Mouse (Mus musculus) myocyte (in vitro differentiated cells): ENCODE measurements around the gene Cdh15. TPM values are rescaled to one million over a fixed set of nuclear protein-coding genes. Genes with fewer than 3 reads are reported as not detected.

Experiments used
- H3K27me3 ChIP-seq: one replicate; pipeline ENCODE4 v1.6.1; 2011; ENCODE audit not compliant: control insufficient read depth, insufficient read depth, insufficient read length
- H3K36me3 ChIP-seq: one replicate; pipeline ENCODE4 v1.6.1; 2011; ENCODE audit not compliant: control insufficient read depth, insufficient read depth
- H3K4me2 ChIP-seq: one replicate; pipeline ENCODE4 v1.6.1; 2011; ENCODE audit warnings: low read depth, control low read depth
- H3K4me3 ChIP-seq: one replicate; pipeline ENCODE4 v1.5.1; 2011; ENCODE audit warnings: mild to moderate bottlenecking, control low read depth, moderate library complexity
- H3K79me2 ChIP-seq: one replicate; pipeline ENCODE4 v1.6.1; 2011; ENCODE audit not compliant: control insufficient read depth, insufficient read depth
- H3ac ChIP-seq: one replicate; pipeline ENCODE4 v1.6.1; 2011; ENCODE audit not compliant: control insufficient read depth, insufficient read length
- CEBPB ChIP-seq: IDR thresholded peaks from 2 replicates; pipeline ENCODE4 v1.6.1; 2011; ENCODE audit warnings: mild to moderate bottlenecking, moderate library complexity; ENCODE audit not compliant: poor library complexity, insufficient read depth, severe bottlenecking
- E2F4 ChIP-seq: IDR thresholded peaks from one replicate; pipeline ENCODE4 v1.6.1; 2011; ENCODE audit warnings: mild to moderate bottlenecking, control low read depth, moderate library complexity; ENCODE audit not compliant: insufficient read depth
- MAX ChIP-seq: IDR thresholded peaks from one replicate; pipeline ENCODE4 v1.6.1; 2011; ENCODE audit warnings: low read depth, mild to moderate bottlenecking, control low read depth
- MYOD1 ChIP-seq, 3 experiments: IDR thresholded peaks; one replicate each; pipeline ENCODE4 v1.6.1; 2011; ENCODE audit warnings: control low read depth in 2 of 3, low read depth in 2 of 3, mild to moderate bottlenecking in 2 of 3, moderate library complexity in 1 of 3; ENCODE audit not compliant: insufficient read length in 2 of 3, control insufficient read depth in 1 of 3
- MYOG ChIP-seq, 3 experiments: IDR thresholded peaks; one replicate each; pipeline ENCODE4 v1.6.1; 2011; ENCODE audit warnings: control low read depth in 2 of 3, low read depth in 2 of 3, mild to moderate bottlenecking in 2 of 3; ENCODE audit not compliant: insufficient read length in 2 of 3, control insufficient read depth in 1 of 3, insufficient read depth in 1 of 3
- POLR2A ChIP-seq: IDR thresholded peaks from one replicate; pipeline ENCODE4 v1.6.1; 2011; ENCODE audit warnings: low read depth, mild to moderate bottlenecking, control low read depth, moderate library complexity; ENCODE audit not compliant: insufficient read length
- POLR2AphosphoS2 ChIP-seq: IDR thresholded peaks from one replicate; pipeline ENCODE4 v1.6.1; 2011; ENCODE audit warnings: low read depth, control low read depth; ENCODE audit not compliant: insufficient read length
- REST ChIP-seq: IDR thresholded peaks from one replicate; pipeline ENCODE4 v1.6.1; 2011; ENCODE audit warnings: mild to moderate bottlenecking, control low read depth, moderate library complexity; ENCODE audit not compliant: insufficient read depth, insufficient read length
- SRF ChIP-seq: IDR thresholded peaks from one replicate; pipeline ENCODE4 v1.6.1; 2011; ENCODE audit warnings: low read depth; ENCODE audit not compliant: control insufficient read depth, insufficient read length
- TCF12 ChIP-seq: IDR thresholded peaks from one replicate; pipeline ENCODE4 v1.6.1; 2011; ENCODE audit warnings: mild to moderate bottlenecking, control low read depth; ENCODE audit not compliant: poor library complexity, insufficient read depth, severe bottlenecking
- TCF3 ChIP-seq: IDR thresholded peaks from one replicate; pipeline ENCODE4 v1.6.1; 2011; ENCODE audit warnings: low read depth, control low read depth; ENCODE audit not compliant: insufficient read length
- USF1 ChIP-seq: IDR thresholded peaks from one replicate; pipeline ENCODE4 v1.6.1; 2011; ENCODE audit warnings: low read depth, mild to moderate bottlenecking, control low read depth, moderate library complexity
- polyA plus RNA-seq: library from polyadenylated mRNA; unstranded; fragments of >200 nt; fragmentation: generic; extraction: Trizol; gene quantifications from one replicate; pipeline ENCODE4 v1.2.1, GENCODE M21; 2012; ENCODE audit warnings: missing spikeins

Cdh15 gene
- polyA plus RNA-seq = 401 TPM

DNA sequence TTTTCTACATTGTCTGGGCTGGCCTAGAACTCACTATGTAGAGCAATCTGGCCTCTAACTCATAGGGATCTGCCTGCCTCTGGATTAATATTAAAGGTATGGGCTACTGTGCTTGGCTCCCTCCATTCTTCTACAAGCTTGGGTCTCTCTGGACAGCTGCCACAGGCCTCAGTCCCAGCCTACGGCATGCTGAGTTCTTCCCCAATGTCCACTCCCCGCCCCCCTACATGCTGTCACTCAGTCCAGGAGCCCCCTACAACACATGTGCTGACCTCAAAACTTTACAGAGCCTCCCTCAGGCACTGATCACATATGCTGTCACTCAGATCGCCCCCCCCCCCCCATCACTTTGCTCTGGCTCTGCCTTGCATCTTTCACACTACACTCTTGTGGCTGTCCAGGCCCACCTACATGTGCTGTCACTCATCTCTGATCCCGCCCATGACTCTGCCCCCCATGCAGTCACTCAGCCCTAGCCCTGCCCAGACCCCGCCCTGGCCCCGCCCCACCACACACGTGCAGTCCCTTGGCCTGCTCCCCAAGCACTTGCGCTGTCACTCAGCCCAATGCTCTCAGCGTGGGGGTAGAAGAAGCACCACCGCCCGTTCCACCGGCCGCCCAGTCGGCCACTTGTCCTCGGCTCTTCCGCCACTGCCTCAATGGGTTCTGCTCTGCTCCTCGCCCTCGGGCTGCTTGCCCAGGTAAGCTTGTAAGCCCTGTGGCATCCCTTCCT, at the start of gene Cdh15:
TSS of gene Cdh15 (plus strand) at position 138 of the 733 bp plus-strand sequence.
- peak in 2 of 3 experiments; percentile 76 to 91 for TF ChIP-seq MYOG (IDR thresholded peaks at IDR 0.05; ENCODE audit: control insufficient read depth in 1 of 3, insufficient read depth in 1 of 3, insufficient read length in 2 of 3, low read depth in 2 of 3)
- peak; percentile 25 for TF ChIP-seq SRF
- no peak for TF ChIP-seq E2F4
- TF ChIP-seq USF1 = no peak
- peak; percentile 91 for TF ChIP-seq TCF12
- peak; percentile 97 for TF ChIP-seq POLR2AphosphoS2
- peak; percentile 97 for TF ChIP-seq TCF3
- peak; percentile 78 to 100 (median 100) for TF ChIP-seq MYOD1 (IDR thresholded peaks at IDR 0.05; ENCODE audit: control insufficient read depth in 1 of 3, insufficient read length in 2 of 3, low read depth in 2 of 3)
- no peak for TF ChIP-seq CEBPB
- TF ChIP-seq POLR2A = peak; percentile 97
- TF ChIP-seq REST = no peak
- no peak for TF ChIP-seq MAX
- Histone ChIP-seq H3K27me3 (no peaks in the 10 kb centered on the region), H3K4me3 (peak within 1 kb of the TSS; percentile 95), H3K79me2 (peaks cover 23% of the 10 kb centered on the region), H3K36me3 (no peaks in the 10 kb centered on the region), H3K4me2 (peak within 1 kb of the TSS; percentile 99), H3ac (peak within 1 kb of the TSS; percentile 49)

DNA sequence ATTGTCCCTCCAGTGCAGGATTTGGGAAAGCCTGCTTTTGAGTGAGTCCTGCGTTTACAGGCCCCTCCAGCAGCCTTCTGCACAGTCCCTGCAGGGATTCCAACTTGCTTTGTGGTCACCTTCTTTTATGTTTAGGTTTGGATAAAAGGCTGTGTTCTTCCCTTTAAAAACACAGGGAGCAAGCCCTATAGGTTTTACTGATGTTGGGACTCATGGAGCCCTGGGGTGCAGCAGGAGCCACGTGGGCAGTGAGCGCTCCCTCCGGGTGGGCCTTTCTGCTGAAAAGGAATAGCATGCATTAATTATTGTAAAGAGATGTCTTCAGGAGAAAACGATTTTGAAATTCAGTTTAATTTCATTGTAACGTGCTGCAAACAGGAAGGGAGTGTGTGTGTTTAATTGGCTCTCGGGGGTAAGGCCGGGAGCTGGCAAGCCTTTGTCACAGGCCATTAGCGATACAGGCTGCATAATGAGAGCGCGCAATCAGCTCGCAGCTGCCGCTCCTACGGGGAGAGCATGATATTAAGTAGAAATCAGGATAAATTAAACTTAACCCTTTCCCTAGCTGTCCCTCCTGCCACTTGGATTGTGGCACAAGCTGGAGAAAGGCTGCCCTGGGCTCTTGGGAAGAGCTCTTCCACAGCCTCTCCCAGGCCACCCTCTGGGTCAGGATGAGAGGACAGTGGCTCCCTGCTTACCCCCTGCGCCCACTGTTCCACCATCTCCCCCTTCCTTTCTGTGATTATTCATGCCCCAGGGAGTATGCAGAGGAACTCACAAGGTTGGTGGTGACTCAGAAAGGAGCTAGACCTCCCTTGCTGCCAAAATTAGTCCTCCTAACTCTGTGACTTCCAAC, 43.6 kb upstream of the Cdh15 start:
- Histone ChIP-seq H3K4me3 (no peak overlapping the region), H3ac (no peak overlapping the region), H3K4me2 (no peak overlapping the region), H3K36me3 (no peaks in the 10 kb centered on the region), H3K27me3 (peaks cover 45% of the 10 kb centered on the region), H3K79me2 (no peaks in the 10 kb centered on the region)
- TF ChIP-seq SRF (no peak), TCF3 (no peak), CEBPB (no peak), MYOD1 (IDR thresholded peaks at IDR 0.05; ENCODE audit: control insufficient read depth in 1 of 3, insufficient read length in 2 of 3, low read depth in 2 of 3) (no peak), POLR2AphosphoS2 (no peak), TCF12 (no peak), USF1 (no peak), REST (no peak), MYOG (IDR thresholded peaks at IDR 0.05; ENCODE audit: control insufficient read depth in 1 of 3, insufficient read depth in 1 of 3, insufficient read length in 2 of 3, low read depth in 2 of 3) (no peak)

DNA sequence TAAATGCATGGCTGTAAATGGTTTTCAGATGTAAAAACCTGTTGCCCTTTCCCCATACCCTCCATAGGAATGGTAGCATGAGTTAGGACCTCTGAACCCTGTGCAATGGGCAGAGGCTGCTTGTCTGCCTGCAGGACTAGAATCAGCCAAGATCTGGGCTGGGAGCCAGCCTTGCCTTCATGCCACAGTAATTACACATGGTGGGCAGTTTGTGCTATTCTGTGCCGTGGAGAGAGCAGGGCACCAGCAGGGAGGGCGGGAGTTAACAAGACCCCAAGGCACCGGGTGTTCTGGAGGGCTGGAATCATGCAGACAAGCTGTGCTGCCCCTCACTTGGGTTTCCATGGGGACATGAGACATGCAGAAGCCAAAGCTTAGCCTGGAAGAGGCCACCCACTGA, 42.4 kb upstream of the Cdh15 start:
- no peak overlapping the region for H3ac ChIP-seq
- no peak overlapping the region for H3K4me3 ChIP-seq
- no peaks in the 10 kb centered on the region for H3K79me2 ChIP-seq
- no peak for TF ChIP-seq CEBPB
- TF ChIP-seq USF1 = no peak
- no peak for TF ChIP-seq MAX
- no peak for TF ChIP-seq E2F4
- TF ChIP-seq POLR2A = no peak
- H3K27me3 ChIP-seq = peaks cover 48% of the 10 kb centered on the region
- H3K4me2 ChIP-seq = no peak overlapping the region
- H3K36me3 ChIP-seq = no peaks in the 10 kb centered on the region

DNA sequence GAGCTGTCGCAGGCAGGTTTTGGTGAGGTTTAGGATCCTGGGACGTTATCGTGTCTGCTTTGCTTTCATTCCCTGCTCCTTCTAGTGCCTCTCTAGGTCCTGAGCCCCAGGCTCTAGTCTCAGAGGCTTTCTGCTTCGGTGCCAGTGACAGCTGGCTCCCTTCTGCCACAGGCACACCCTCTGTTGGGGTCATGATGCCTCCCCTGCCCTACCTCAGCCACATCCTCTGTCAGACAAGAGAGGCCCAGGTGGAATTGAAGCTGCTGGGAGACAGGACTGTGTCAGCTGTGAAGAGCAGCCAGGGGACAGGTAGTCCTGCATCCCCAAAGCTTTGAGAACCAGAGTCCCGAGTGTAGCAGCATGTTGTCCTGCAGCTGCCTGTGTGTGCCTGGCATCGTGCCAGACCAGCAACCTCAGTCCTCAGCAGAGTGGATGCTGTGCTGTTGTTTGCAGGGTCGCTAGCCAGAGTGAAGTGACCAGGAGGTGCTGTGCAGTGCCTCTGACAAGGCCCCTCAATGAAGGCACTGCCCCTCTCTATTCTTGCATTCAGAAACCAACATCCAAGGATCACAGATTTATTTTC, 40.7 kb upstream of the Cdh15 start:
- Histone ChIP-seq H3K4me3 (no peak overlapping the region), H3K36me3 (no peaks in the 10 kb centered on the region), H3K27me3 (peaks cover 63% of the 10 kb centered on the region), H3K79me2 (no peaks in the 10 kb centered on the region), H3ac (no peak overlapping the region), H3K4me2 (no peak overlapping the region)
- TF ChIP-seq POLR2AphosphoS2 = no peak
- peak in 1 of 3 experiments; percentile 9 for TF ChIP-seq MYOG (IDR thresholded peaks at IDR 0.05; ENCODE audit: control insufficient read depth in 1 of 3, insufficient read depth in 1 of 3, insufficient read length in 2 of 3, low read depth in 2 of 3)
- peak in 1 of 3 experiments; percentile 2 for TF ChIP-seq MYOD1 (IDR thresholded peaks at IDR 0.05; ENCODE audit: control insufficient read depth in 1 of 3, insufficient read length in 2 of 3, low read depth in 2 of 3)
- TF ChIP-seq TCF12 = no peak
- TF ChIP-seq POLR2A = no peak

DNA sequence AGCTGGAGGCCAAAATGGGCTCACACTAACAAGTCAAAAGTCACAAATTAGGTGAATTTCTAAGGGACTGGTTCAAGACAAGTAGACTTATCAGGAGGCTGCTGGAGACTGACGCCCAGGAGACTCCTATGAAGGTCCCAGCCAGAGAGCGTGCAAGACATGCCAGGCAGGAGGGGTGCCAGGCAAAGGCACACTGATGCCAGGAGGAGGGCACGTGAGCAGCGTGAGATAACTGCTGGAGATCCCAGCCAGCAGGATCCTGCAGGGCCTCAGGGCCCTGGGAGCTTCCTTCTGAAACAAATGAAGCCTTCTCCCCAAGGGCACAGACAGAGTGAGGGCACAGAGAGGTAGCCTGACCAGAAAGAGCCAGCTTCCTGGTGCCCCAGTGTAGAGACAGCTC, 39.9 kb upstream of the Cdh15 start:
- H3K36me3 ChIP-seq = no peaks in the 10 kb centered on the region
- no peak overlapping the region for H3K4me2 ChIP-seq
- no peak overlapping the region for H3ac ChIP-seq
- no peaks in the 10 kb centered on the region for H3K79me2 ChIP-seq
- H3K4me3 ChIP-seq = no peak overlapping the region
- no peak for TF ChIP-seq MAX
- TF ChIP-seq SRF = no peak
- H3K27me3 ChIP-seq = peaks cover 57% of the 10 kb centered on the region
